Mouse (Mus musculus) embryonic stem cell, embryonic (primary cell): ENCODE data around the gene Suox.

Source experiments
- CTCF ChIA-PET, 4 experiments: fragments of 300-600 bp in 2 of 4; fragments of 350-600 bp in 2 of 4; sonication (Branson Sonifier 250); formaldehyde crosslinking; loops; one replicate each; lab custom pipeline; 2022; ENCODE audit warnings: inconsistent platforms in 2 of 4; lab: Charles Lee
- POLR2A ChIA-PET, 4 experiments: fragments of 300-600 bp in 2 of 4; fragments of 350-600 bp in 2 of 4; sonication (Branson Sonifier 250); formaldehyde crosslinking; loops; one replicate each; lab custom pipeline; 2022; ENCODE audit warnings: antibody characterized with exemption in 4 of 4, inconsistent platforms in 1 of 4; lab: Charles Lee

Suox gene

GRCm38 (mm10) chr10:128695411-128695991 lies 21.6 kb upstream of the Suox start:
- ChIA-PET CTCF (interaction anchor here in 2 of 4 experiments (1.5 to 2.6 kb wide), 6 partner anchors 10 to 90 kb away, joined by 3 to 12 read pairs (median 6); partner anchors contain the start of genes Suox (in 2 of the 2) and Cdk2 (in 1 of the 2)), POLR2A (interaction anchor here (0.5 to 12.4 kb wide), 74 partner anchors 8 to 1406 kb away, joined by 3 to 197 read pairs (median 5); partner anchors contain the start of genes Cdk2 (in 3 of the 4), Cd63 (in 2 of the 4), Naca (in 2 of the 4) and Pa2g4 (in 2 of the 4))

- CTCF ChIA-PET, result interaction anchor here (0.5 to 3.2 kb wide), 41 partner anchors 9 to 1995 kb away, joined by 3 to 23 read pairs (median 4); partner anchors contain the start of genes Pa2g4 (in 2 of the 4), Rab5b (in 2 of the 4), Nabp2 (in 1 of the 4) and Rnf41 (in 1 of the 4)
- POLR2A ChIA-PET, result interaction anchor here (0.5 to 3.8 kb wide), 50 partner anchors 9 to 263 kb away, joined by 3 to 36 read pairs (median 4); partner anchors contain the start of genes Ikzf4 (in 3 of the 4), Cdk2 (in 2 of the 4), Pa2g4 (in 2 of the 4) and Rab5b (in 2 of the 4)
These were observed 666 bp upstream of the Suox start for GRCm38 (mm10) chr10:128674469-128675008.

- ChIA-PET CTCF (interaction anchor here in 2 of 4 experiments (0.6 to 1.1 kb wide), 2 partner anchors 58 to 84 kb away, joined by 3 read pairs; no protein-coding TSS in a partner anchor), POLR2A (interaction anchor here in 2 of 4 experiments (0.8 to 4.3 kb wide), 6 partner anchors 20 to 146 kb away, joined by 3 to 26 read pairs (median 6); partner anchors contain the start of genes Esyt1 (in 1 of the 2), Rab5b (in 1 of the 2), Rps26 (in 1 of the 2) and Zc3h10 (in 1 of the 2))
These were observed 2.7 kb downstream of the Suox start for GRCm38 (mm10) chr10:128671148-128671547.

- ChIA-PET CTCF (interaction anchor here (0.5 to 1.5 kb wide), 18 partner anchors 41 to 1611 kb away, joined by 3 to 12 read pairs (median 4); partner anchors contain the start of genes Erbb3 (in 1 of the 4) and Esyt1 (in 1 of the 4)), POLR2A (interaction anchor here (0.5 to 4.3 kb wide), 56 partner anchors 9 to 1024 kb away, joined by 3 to 26 read pairs (median 4); partner anchors contain the start of genes Rab5b (in 3 of the 4), Esyt1 (in 2 of the 4), Nabp2 (in 2 of the 4) and Pa2g4 (in 2 of the 4))
These were observed 4.8 kb downstream of the Suox start for GRCm38 (mm10) chr10:128668790-128669672.

GRCm38 (mm10) chr10:128665806-128666205 lies 8.1 kb downstream of the Suox start:
- POLR2A ChIA-PET, result interaction anchor here in 1 of 4 experiments (1.2 to 1.9 kb wide), 3 partner anchors 9 to 41 kb away, joined by 4 to 10 read pairs (median 8); partner anchors contain the start of genes Rps26 and Suox
- CTCF ChIA-PET, result interaction anchor here in 2 of 4 experiments (0.7 to 1.9 kb wide), 5 partner anchors 9 to 220 kb away, joined by 3 to 7 read pairs (median 3); partner anchors contain the start of gene Suox (in 1 of the 2)

- POLR2A ChIA-PET, result interaction anchor here in 2 of 4 experiments (0.6 to 1.9 kb wide), 6 partner anchors 9 to 162 kb away, joined by 3 to 16 read pairs (median 6); partner anchors contain the start of genes Rps26 (in 1 of the 2), Suox (in 1 of the 2) and Zc3h10 (in 1 of the 2)
- CTCF ChIA-PET, result interaction anchor here in 3 of 4 experiments (0.5 to 1.9 kb wide), 6 partner anchors 9 to 220 kb away, joined by 3 to 7 read pairs (median 3); partner anchors contain the start of gene Suox (in 1 of the 3)
These were observed 8.6 kb downstream of the Suox start for GRCm38 (mm10) chr10:128665307-128665706.

- ChIA-PET CTCF (interaction anchor here in 3 of 4 experiments (0.5 to 1.9 kb wide), 4 partner anchors 10 to 109 kb away, joined by 3 to 7 read pairs (median 3); partner anchors contain the start of gene Suox (in 1 of the 3)), POLR2A (interaction anchor here in 3 of 4 experiments (0.6 to 1.9 kb wide), 8 partner anchors 10 to 163 kb away, joined by 3 to 16 read pairs (median 3); partner anchors contain the start of genes Rps26 (in 1 of the 3), Suox (in 1 of the 3) and Zc3h10 (in 1 of the 3))
These were observed 9.1 kb downstream of the Suox start for GRCm38 (mm10) chr10:128664808-128665207.

GRCm38 (mm10) chr10:128663441-128664220 lies 10.2 kb downstream of the Suox start:
- ChIA-PET POLR2A (interaction anchor here in 3 of 4 experiments (0.6 to 2.9 kb wide), 6 partner anchors 10 to 1369 kb away, joined by 3 to 18 read pairs (median 4); no protein-coding TSS in a partner anchor), CTCF (interaction anchor here in 1 of 4 experiments (1.0 kb wide), 1 partner anchor 14 kb away, joined by 3 read pairs; no protein-coding TSS in a partner anchor)

GRCm38 (mm10) chr10:128662465-128662864 lies 11.4 kb downstream of the Suox start:
- CTCF ChIA-PET, result interaction anchor here in 2 of 4 experiments (0.5 to 1.8 kb wide), 4 partner anchors 12 to 67 kb away, joined by 3 to 6 read pairs (median 4); no protein-coding TSS in a partner anchor

GRCm38 (mm10) chr10:128659490-128659889 lies 14.4 kb downstream of the Suox start:
- CTCF ChIA-PET, result interaction anchor here in 2 of 4 experiments (0.8 kb wide), 2 partner anchors 37 to 43 kb away, joined by 3 read pairs; no protein-coding TSS in a partner anchor
- POLR2A ChIA-PET, result interaction anchor here in 2 of 4 experiments (0.6 to 2.0 kb wide), 9 partner anchors 9 to 1016 kb away, joined by 3 to 9 read pairs (median 4); no protein-coding TSS in a partner anchor

More at GRCm38 (mm10) chr10:128662465-128662864, 11.4 kb downstream of the Suox start:
- POLR2A ChIA-PET, result interaction anchor here in 3 of 4 experiments (0.6 to 2.9 kb wide), 10 partner anchors 8 to 111 kb away, joined by 3 to 18 read pairs (median 4); partner anchors contain the start of gene Suox (in 1 of the 3)

GRCm38 (mm10) chr10:128657844-128658243 lies 16.0 kb downstream of the Suox start:
- ChIA-PET POLR2A (interaction anchor here (0.6 to 2.0 kb wide), 12 partner anchors 11 to 232 kb away, joined by 3 to 9 read pairs (median 3); partner anchors contain the start of genes Cdk2 (in 1 of the 4) and Rab5b (in 1 of the 4)), CTCF (interaction anchor here in 3 of 4 experiments (0.6 to 0.7 kb wide), 3 partner anchors 36 to 552 kb away, joined by 3 to 6 read pairs (median 4); partner anchors contain the start of gene Mettl7b (in 1 of the 3))

- ChIA-PET CTCF (no interaction called here), POLR2A (interaction anchor here in 2 of 4 experiments (0.5 to 1.5 kb wide), 4 partner anchors 24 to 55 kb away, joined by 3 to 4 read pairs (median 4); partner anchors contain the start of gene Cdk2 (in 1 of the 2))
These were observed 17.1 kb downstream of the Suox start for GRCm38 (mm10) chr10:128656731-128657130.

GRCm38 (mm10) chr10:128655254-128655653 lies 18.6 kb downstream of the Suox start:
- ChIA-PET CTCF (interaction anchor here in 2 of 4 experiments (0.8 to 0.9 kb wide), 2 partner anchors 9 to 43 kb away, joined by 3 to 6 read pairs; no protein-coding TSS in a partner anchor), POLR2A (interaction anchor here in 3 of 4 experiments (0.5 to 2.3 kb wide), 8 partner anchors 9 to 89 kb away, joined by 3 to 12 read pairs (median 4); partner anchors contain the start of genes Pa2g4 (in 1 of the 3) and Rps26 (in 1 of the 3))

- ChIA-PET CTCF (interaction anchor here in 1 of 4 experiments (1.6 kb wide), 1 partner anchor 9 kb away, joined by 6 read pairs; no protein-coding TSS in a partner anchor), POLR2A (interaction anchor here in 3 of 4 experiments (0.6 to 2.3 kb wide), 12 partner anchors 9 to 107 kb away, joined by 3 to 12 read pairs (median 4); partner anchors contain the start of genes Ikzf4 (in 1 of the 3) and Rab5b (in 1 of the 3))
These were observed 20.0 kb downstream of the Suox start for GRCm38 (mm10) chr10:128653866-128654265.
